Mouse (Mus musculus): Measurements from ENCODE around the gene Otub2. TPM values are rescaled to one million over a fixed set of nuclear protein-coding genes. Genes with fewer than 3 reads are reported as not detected.
A peak's percentile ranks its signal among the peaks of the same experiment; 100 is the strongest.

Otub2 gene
- total RNA-seq, 2 experiments from 2014 or later, result 2.8 to 3.7 TPM

DNA sequence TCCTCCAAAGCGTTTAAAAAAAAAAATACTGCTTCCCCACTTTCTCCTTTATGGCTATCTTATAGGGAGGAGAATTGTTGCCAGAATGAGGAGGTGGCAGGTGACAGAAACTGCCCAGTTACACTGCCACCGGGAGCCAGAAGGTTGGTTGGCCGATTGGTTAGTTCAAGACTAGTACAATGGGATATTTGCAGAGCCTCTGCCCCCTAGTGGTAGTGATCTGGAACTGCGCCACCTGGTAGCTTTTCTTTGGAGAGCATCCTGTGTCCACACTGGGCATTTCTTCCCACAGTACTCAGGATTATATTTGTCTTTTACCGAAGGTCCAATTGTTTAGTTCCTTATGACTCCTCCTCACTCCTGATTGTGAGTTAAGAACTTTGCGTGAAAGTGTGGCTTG lies 16.8 kb upstream of the Otub2 start:
- DNase-seq, result peak; percentile 65 to 72

DNA sequence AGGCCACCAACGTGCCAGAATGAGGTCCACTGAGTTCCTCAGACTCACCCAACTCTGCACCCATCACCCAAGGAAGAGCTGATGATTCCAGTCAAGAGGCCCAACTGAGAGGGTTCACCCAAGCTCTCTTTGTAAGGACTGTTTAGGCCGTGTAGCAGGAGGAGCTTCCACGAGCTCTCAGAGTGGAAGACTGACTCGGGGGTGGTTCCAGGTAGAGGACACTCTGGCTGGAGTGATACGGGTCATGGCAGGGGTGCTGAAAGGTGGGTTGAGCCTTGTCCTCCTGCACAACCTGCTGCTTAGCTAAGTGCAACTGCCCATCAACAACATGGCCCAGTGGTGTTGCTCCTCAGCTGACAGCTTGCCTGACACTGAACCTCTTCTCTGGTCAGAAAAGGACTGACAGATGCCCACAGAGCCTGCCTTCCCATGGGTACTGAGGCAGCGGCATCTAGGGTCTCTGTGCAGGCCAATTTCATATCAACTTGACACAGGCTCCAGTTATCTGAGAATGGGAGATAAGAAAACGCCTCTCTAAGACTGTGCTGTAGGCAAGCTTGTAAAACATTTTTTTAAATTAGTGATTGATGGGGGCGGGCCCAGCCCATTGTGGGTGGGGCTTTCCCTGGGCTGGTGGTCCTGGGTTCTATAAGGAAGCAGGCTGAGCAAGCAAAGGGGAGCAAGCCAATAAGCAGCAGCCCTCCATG lies 14.8 kb upstream of the Otub2 start:
- no peak for DNase-seq

DNA sequence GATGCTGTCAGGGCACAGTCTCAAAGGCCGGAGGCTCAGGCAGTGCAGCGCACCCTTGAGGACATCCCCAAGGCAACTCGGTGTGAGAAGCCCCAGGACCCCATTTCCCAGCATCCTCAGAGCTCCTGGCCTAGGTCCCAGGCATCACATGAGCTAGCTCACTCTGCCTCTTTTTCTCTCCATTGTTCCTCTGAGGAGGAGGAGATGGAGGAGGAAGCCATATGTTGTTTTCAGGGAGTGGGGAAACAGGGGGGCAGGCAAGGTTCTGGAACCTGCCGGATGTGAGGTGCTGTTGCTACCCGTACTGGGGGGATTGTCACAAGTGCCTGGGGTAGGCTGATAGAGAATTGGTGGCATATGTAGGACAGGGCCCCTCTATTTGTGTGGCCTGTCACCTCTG lies 12.4 kb upstream of the Otub2 start:
- DNase-seq, result no peak

DNA sequence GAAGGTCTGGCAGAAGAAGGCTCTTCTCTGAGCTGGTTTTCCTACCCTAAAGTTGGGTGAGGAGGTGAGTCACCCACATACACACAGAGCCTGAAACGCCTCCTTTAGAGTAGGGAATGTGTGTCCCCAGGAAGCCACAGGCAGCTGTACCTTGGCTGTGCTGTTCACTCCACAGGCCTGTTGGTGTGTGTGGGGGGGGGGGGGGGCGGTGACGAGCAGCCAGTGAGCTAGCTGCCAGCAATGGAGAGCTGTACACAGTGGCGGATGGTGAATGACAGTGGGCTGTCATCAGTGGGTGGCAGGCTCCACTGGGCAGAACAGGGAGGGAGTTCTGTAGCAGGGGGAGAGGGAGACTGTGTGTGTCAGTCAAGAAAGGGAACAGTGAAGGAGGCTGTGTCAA lies 11.7 kb upstream of the Otub2 start:
- DNase-seq, result no peak

DNA sequence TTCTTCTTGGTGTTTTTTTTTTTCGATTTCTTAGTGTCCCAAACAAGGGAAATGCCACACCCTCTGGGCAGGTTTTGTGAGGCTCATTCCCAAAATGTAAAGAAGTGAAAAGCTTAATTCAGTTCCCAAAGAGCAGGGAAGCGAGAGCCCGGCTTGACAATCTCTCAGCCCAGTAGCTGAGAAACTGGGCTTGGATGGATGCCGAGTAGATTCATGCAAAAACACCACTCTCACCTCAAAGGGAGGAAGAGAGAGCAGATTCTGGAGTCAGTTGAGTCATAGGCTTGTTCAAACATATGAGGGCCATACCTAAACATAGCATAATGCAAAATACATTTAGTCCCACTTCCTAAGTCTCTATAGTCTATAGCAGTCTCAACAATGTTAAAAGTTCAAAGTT lies 8.3 kb upstream of the Otub2 start:
- no peak for DNase-seq

DNA sequence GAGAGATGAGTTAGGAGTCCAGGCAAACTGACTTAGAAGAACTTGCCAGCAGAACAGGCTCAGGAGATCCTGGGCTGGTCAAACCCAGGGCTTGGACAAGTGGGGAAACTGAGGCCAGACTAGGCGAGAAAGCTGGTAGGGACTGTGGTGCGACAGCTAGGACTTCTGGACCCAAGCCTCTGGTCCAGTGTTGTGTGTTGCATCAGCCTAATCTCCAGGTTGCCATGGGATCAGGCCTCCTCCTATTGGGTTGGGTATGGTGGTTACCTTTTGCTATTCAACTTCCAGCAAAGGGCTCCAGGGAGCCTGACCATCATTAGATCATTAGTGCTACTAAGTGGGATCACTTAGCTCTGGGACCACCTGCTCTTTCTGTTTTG lies 856 bp downstream of the Otub2 start:
- DNase-seq, result no peak

DNA sequence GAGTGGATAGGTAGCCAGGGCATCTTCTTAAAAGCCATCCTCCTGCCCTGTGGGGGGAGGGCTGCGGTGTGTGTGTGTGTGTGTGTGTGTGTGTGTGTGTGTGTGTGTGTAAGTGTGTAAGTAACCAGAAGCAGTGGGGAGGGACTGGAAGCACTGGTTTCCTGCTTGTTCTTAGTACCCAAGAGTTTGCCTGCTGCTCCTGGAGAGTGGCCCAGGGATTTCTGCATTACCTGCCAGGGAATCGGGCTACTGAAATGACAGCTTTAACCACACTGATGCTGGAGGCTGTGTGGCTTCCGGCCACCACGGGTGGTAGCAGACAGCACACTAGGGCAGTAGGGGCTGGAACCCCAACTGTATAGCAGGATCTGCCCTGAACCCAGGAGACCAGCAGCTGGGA lies 1.5 kb downstream of the Otub2 start:
- no peak for DNase-seq

DNA sequence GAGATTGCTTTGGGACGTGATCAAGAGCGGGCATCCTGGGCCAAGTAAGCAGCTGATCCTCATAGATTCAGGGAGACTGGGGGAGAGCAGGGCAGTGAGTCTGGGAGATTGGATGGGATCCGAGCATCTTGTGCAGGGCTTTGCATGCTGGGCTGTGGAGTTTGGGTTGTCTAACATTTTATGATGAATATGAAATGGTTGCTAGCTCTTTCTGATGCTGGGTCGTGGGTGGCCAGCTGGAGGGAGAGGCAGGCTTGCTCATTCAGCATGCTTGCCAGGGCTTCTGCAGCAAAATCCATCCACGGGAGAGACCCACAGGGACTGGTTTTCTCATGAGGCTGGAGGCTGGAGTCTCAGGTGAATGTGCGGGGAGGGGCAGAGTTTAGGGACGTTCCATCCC lies 2.6 kb downstream of the Otub2 start:
- DNase-seq, result no peak

DNA sequence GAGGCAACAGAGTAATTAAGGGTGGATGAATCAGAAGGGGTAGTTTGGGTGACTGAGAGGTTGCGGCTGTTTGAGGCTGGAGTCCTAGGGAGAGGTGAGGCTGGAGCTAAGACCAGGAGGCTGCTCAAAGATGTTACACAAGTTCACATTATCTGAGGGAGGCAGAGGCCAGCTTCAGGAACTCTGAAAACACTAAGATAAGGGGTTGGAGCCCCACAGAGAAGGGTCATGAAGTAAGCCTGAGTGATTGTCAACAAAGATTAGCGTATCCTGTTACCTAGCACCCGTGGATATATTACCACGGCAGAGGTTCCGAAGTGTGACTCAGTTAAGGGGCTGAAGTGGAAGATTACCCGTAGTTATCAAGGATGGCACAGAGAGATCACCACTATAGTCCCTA lies 5.0 kb downstream of the Otub2 start:
- DNase-seq, result no peak

DNA sequence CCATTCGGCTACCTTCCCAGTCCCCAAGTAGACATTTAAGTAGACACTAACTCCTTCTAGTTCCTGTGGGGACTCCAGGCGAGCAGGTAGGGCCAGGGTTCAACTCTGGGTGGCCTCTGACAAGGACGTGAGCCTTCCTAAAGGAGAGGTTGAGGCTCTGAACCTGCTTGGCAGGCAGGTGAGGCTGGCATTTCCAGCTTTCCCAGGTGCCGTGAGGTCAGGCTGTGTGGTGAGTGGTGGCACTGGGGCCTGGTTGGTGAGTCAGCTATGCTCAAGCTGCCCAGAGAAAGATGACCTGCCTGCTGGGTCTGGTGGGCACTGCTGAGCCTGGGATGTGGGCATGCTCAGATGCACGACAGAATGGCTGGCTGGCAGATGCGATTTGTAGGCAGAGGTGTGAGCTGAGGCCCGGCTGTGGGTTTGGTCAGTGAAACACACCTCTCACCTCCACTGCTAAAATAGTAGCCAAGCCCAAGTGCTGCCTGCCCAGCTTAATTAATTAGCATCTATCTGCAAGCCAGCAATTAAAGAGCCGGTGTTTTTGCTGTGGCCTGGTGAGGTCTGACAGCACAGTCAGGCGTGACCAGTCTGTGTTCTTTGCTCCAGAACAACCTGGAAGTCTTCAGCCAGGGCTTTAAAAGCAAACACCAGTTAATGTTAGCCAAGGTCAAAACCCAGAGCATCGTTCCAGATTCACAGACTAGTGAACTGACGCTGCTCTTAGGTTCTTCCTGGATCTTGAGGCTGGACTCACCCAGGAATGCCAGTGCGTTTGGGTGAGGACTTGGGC lies 7.2 kb downstream of the Otub2 start:
- DNase-seq, result no peak

DNA sequence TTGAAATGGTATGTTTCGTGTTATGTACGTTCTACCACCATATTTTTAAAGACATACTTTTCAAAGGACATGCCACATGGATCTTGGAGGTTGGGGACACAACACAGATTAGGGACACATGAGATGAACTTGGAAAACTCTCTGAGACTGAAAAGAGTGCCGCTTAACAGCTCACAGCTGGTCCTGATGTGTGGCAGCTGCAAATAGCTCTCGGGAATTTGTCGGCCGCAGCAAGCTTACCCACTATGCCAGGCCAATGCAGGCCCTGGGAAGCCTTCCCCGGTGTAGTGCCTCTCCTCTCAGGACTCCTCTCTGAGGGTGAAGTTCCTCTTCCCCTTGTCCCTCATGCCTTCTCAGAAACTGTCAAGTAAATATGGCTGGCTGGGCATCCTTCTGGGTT lies 8.3 kb downstream of the Otub2 start:
- no peak for DNase-seq

DNA sequence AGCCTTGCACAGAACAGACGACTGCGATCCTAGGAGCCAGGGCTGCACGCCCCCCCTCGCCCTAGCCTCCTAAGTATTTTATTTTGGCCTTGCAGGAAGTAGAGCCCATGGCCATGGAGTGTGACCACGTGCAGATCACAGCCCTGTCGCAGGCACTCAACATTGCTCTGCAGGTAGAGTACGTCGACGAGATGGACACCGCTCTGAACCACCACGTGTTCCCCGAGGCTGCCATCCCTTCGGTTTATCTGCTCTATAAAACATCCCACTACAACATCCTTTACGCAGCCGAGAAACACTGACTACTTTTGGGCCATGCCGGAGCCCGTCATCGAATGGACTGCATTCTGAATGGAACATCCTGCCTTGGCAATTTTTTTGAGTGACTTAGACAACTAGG lies 15.6 kb downstream of the Otub2 start:
- DNase-seq, result no peak

DNA sequence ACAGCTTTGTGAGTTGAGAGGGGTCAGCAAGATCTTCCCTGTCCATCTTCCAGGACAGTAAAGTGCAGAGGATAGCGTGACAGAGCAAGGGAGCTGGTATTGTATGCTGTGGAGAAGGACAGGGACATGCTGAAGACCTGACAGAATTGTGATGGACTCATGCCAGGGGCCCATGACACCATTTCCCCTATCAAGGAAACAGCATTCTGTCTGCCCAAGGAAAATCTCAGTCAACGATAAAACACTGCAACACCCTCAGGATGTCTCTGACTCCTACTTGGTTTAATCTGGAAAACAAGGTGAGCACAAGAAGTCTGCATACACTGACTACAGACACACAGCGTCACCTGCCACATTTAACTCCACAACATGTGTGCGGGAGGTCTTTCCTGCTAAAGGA lies 19.2 kb downstream of the Otub2 start, which contains the start of gene 9330161L09Rik:
Gene 9330161L09Rik (minus strand): TSS at position 101 of the 400 bp plus-strand sequence.
- no peak for DNase-seq

DNA sequence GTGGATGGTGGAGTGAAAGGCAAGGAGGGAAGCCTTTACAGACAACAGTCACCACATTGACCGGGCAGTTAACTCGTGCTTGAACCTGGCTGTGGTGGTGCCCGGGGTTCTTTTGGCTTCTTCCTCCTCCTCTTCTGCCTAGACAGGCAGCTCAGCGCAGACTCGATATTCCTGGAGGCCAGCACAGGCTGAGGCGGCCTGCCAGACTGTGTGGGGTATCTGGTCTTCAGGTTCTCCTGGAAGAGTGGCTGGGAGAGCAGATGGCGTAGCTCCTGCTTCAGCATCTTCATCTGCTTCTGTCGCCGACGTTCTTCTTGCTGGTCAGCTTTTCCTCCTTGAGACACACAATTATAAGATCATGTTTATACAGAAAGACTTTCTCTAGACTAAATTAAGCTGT lies 19.7 kb downstream of the Otub2 start:
- no peak for DNase-seq

DNA sequence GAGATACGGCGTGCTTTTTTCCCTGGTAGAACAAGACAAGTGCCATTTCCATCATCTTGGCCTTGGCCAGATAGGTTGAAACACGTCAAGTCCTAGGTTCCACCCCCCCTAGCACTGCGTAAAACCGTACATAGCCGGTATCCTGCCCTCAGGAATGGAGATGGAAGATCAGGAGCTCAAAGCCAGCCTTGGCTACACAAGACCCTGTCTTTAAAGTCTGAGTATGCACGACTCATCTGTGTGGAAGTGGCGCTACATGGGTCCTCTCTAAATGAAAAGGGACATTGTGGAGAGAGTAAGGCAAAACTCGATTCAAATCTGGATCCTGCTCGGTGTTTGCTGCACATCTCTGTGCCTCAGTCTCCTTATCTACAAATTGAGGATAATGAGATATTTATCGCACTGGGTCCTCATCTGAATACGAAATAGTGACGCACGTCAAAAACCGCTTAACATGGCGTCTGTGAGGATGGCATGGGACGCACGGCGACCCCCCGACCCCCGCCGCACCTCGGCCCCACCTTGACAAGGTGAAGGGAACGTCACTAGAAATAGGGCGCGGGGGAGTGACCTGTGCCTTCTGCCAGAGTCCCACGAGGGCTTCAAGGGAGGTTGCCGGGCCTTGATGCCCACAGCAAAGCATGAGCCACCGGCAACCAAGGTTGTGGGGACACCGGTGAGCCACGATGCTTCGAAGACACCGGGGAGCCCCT lies 36.7 kb downstream of the Otub2 start:
- peak in 1 of 2 experiments; percentile 24 for DNase-seq

DNA sequence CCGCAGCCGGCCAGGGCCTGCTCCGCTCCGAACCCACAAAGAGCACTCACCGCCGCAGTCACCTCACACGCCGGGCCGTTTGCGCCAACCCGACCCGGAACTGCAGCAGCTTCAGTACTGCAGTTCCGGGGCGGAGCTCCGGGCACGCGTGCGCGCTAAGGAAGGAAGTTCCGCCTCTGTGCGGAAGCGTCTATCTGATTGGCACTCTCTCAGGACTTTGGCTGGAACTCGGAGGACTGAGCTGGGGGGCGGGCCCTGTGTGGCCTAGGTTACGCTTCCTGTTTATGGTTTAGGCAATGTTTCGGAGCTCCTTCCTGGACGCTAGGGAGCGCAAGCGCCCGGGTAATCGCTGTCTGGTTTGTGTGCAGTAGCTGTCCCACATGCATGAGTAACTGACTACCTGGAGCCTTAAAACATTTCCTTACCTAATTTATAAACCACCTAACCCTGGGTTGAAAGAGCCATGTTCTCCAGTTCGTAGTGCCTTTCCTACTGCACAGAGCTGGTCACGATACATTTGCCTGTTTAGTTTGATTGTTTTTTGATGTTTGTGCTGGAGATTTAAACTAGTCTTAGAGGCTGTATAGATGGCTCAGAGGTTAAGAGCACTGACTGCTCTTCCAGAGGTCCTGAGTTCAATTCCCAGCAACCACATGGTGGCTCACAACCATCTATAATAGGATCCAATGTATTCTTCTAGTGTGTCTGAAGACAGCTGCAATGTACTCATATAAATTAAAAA lies 37.4 kb downstream of the Otub2 start, which contains the start of gene Ddx24:
Gene Ddx24 (minus strand): TSS at position 102 of the 742 bp plus-strand sequence.
- DNase-seq, result peak; percentile 98 to 99

DNA sequence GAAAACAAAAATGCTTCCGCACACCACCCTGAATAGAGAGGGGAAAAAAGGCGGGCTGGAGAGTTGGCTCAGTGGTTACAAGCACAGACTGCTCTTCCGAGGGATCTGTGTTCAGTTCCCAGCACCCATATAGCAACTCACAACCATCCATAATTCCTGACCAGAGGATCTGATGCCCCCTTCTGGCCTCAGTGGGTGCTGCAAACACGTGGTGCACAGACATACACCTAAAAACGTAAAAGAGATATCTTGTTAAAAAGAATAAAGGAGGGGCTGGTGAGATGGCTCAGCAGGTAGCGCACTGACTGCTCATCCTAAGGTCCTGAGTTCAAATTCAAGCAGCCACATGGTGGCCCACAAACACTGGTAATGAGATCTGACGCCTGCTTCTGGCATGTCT lies 38.2 kb downstream of the Otub2 start:
- no peak for DNase-seq

DNA sequence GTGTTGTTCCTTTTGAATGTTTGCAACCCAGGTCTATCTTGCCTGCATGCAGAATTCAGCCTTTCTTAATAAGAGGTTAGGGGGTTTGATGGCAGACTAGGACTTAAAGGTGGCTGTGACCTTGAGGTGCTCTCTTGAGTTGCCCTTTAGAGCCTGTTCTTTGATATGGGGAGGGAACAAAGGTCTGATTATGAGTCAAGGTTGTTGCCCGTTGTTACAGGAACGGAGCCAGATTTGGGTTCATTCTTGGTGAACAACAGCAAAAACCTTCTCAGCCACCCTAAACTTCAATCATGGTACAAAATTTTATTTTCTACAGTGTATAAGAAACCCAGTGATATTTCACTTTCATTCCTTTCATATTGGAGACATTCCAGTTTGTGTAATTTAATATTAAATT lies 44.9 kb downstream of the Otub2 start:
- peak; percentile 74 to 78 for DNase-seq

DNA sequence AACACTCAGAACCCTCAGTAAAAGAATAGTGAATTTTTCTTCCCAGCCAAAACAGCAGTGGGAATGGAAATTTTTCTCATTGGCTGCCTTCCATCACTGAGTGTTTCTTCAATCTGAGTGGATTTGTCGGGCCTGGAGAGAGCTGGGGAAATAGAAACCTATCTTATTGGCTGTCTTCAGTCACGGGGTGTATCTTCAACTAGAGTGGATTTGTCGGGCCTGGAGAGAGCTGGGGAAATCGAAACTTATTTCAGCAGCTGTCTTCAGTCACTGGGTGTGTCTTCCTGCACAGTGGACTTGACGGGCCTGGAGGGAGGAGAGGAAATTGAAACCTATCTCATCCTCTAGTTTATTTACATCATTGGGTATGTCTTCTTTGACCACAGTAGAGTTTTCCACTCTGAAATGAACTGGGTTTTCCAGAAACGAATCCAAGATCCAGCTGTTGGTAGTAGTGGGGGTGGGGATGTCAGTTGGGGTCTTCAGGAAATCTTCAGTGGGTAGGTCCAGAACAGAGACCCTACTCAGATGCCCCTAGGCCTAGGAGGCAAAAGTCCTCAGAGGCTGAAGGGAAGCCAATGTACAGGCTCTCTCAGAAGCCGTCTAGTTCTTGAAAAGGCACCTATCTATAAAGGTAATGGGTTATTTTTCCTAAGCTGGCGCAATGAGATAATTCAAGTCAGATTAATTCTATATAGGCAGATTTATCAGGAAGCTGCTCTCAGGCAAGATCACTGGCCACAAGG lies 45.7 kb downstream of the Otub2 start, which contains the start of gene Ifi27:
Gene Ifi27 (plus strand): TSS at position 226 of the 746 bp plus-strand sequence.
- peak; percentile 75 to 88 for DNase-seq

DNA sequence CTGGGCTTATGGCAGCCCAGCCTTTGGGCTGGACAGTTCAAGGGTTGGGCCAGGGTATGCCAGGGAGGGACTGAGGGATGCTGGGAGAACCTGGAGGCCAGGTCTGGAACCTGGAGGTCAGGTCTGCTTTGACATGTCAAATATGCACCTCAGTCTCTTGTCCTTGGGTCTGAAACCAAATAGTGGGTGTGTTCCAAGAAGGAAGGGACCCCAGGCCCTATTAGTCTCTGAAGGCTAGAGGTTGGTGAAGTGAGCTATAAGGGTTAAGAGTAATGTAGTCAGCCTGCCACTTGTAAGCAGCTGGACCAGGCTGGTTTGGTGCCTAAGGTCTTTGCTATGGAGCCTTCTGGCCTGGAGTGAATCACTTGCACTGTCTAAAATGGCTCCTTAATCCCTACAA lies 46.4 kb downstream of the Otub2 start:
- no peak for DNase-seq

DNA sequence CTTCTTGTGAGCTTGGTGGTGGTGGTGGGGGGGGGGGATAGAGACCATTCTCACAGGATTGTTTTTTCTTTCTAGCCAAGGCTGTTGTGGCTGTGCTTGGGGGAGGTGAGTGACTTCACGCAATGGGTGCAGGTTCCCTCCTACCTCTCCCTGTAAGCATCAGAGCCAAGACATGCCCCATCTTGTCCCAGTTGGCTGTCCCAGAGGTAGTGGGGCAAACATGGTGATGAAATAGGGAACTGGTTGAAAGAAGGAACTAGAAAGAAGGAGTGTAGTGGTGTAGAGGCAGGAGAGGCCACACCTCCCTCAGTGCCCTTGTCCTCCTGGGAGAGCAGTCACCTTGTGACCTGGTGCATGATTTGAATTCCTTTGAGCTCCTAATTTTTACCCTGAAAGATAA lies 49.1 kb downstream of the Otub2 start:
- peak in 1 of 2 experiments; percentile 30 for DNase-seq
